Mouse (Mus musculus) limb, embryonic 13.5 days (tissue): ENCODE measurements around the gene Ift57. TPM values are rescaled to one million over a fixed set of nuclear protein-coding genes. Genes with fewer than 3 reads are reported as not detected.

Experiments used
- ATAC-seq: fragments of 200-750 bp; cut with Nextera tagmentation; 2 replicates; pipeline ENCODE4 v1.8.0; 2017; ENCODE audit warnings: low read depth, moderate number of reproducible peaks, moderate TSS enrichment; ENCODE audit not compliant: low FRiP score
- H3K27ac ChIP-seq: fragments of 300-500 bp; sonication (generic); 2 replicates; pipeline ENCODE4 v1.5.1; 2015; ENCODE audit warnings: inconsistent platforms, mild to moderate bottlenecking, moderate library complexity
- H3K27me3 ChIP-seq: fragments of 300-500 bp; sonication (generic); 2 replicates; pipeline ENCODE4 v1.6.1; 2015; ENCODE audit warnings: mild to moderate bottlenecking, inconsistent platforms
- H3K36me3 ChIP-seq: fragments of 300-500 bp; sonication (generic); 2 replicates; pipeline ENCODE4 v1.6.1; 2015; ENCODE audit warnings: inconsistent platforms, mild to moderate bottlenecking, moderate library complexity
- H3K4me1 ChIP-seq: fragments of 300-500 bp; sonication (generic); 2 replicates; pipeline ENCODE4 v1.6.1; 2015; ENCODE audit warnings: inconsistent platforms
- H3K4me2 ChIP-seq: fragments of 300-500 bp; sonication (generic); replicated peaks from 2 replicates; pipeline ENCODE4 v1.6.1; 2015; ENCODE audit warnings: inconsistent platforms, mild to moderate bottlenecking, moderate library complexity
- H3K4me3 ChIP-seq: fragments of 300-500 bp; sonication (generic); 2 replicates; pipeline ENCODE4 v1.5.1; 2015; ENCODE audit warnings: moderate library complexity, mild to moderate bottlenecking, inconsistent platforms
- H3K9ac ChIP-seq: fragments of 300-500 bp; sonication (generic); 2 replicates; pipeline ENCODE4 v1.6.1; 2015; ENCODE audit warnings: mild to moderate bottlenecking, inconsistent platforms
- H3K9me3 ChIP-seq: fragments of 300-500 bp; sonication (generic); 2 replicates; pipeline ENCODE4 v1.6.1; 2016; ENCODE audit warnings: inconsistent platforms
- WGBS: fragments of 180-500 bp; shearing (Covaris S2); methylation state at CpG from one replicate; pipeline ENCODE4 v1.1.7; 2015; 5-methylcytosine and 5-hydroxymethylcytosine counted together
- polyA plus RNA-seq: library from polyadenylated mRNA; unstranded; fragments of >200 nt; fragmentation: Nextera tagmentation; extraction: Ambion mirVana; gene quantifications from 2 replicates; pipeline ENCODE4 v1.2.1, GENCODE M21; 2015

Gene Ift57
- polyA plus RNA-seq, 1 experiment from 2014 or later, result 33.5 TPM

DNA sequence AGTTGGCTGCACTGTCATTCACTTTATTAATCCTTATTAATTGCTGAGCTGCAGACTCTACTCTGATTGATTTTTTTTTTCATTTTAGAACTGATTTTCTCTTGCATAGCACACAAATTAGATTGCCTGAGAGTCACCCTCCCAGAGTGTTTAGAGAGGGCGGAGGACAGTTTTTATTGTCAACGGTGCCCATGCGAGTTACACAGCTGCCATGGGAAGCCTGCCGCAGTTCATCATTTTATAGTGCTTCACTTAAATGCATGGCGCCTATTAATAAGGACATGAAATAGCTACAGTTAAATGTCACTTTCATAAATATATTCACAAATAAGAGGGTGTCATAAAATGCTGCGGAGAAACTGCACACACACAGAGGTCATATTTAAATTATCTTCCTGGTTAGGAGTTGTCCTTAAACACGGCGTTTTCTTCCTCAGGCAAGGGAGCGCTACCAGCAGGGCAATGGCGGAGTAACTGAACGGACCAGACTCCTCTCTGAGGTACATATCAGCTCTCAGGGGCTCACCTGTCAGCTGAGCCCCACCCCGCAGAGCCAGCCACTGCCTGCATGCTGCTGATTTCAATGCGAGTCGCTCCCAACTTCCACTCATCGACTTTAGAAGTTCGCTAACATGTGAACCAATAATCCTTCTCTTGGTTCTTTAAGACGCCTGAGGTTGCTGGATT, 61.6 kb downstream of the Ift57 start:
- Histone ChIP-seq H3K27ac (no peak overlapping the region), H3K9ac (no peak overlapping the region), H3K4me2 (no peak overlapping the region), H3K4me1 (no peaks in the 10 kb centered on the region), H3K36me3 (peaks cover 8% of the 10 kb centered on the region; the same call in 1 of the 2 replicates), H3K27me3 (no peaks in the 10 kb centered on the region), H3K4me3 (no peak overlapping the region), H3K9me3 (no peaks in the 10 kb centered on the region)
- WGBS, result 75% methylated on average over 17 of the region's 17 CpGs
- ATAC-seq, result no peak

DNA sequence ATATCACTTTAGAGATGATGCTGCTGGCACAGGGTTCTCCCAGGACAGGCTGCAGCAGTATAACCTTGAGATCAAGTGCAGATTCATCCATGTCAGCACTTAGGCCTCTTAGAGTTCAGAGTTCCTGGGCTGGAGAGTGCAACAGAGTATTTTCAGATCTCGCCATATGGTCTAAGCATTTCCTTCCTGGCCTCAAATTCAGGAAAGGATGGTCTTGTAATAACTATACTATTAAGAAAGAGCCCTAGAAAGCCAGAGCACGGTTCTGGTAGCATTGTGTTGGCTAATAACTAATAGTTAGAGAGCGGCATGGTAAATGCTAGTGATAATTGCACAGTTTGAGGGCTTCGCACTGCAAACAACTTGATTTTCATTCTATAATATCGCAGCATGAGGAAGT, 62.9 kb downstream of the Ift57 start:
- ATAC-seq, result no peak
- H3K9ac ChIP-seq, result no peak overlapping the region
- no peak overlapping the region for H3K27ac ChIP-seq
- H3K27me3 ChIP-seq, result no peaks in the 10 kb centered on the region
- 77% methylated on average over 5 of the region's 5 CpGs for WGBS
- H3K4me3 ChIP-seq, result no peak overlapping the region
- no peaks in the 10 kb centered on the region for H3K4me1 ChIP-seq
- no peak overlapping the region for H3K4me2 ChIP-seq
- peaks cover 8% of the 10 kb centered on the region; the same call in 1 of the 2 replicates for H3K36me3 ChIP-seq
- no peaks in the 10 kb centered on the region for H3K9me3 ChIP-seq

GRCm38 (mm10) chr16:49766326-49766725, 67.3 kb downstream of the Ift57 start:
- ATAC-seq, result no peak; the same call in 1 of the 2 replicates
- WGBS, result 64% methylated on average over 3 of the region's 3 CpGs
- no peak overlapping the region for H3K9ac ChIP-seq
- H3K27me3 ChIP-seq, result no peaks in the 10 kb centered on the region
- no peak overlapping the region for H3K4me2 ChIP-seq
- H3K4me3 ChIP-seq, result no peak overlapping the region
- no peaks in the 10 kb centered on the region for H3K4me1 ChIP-seq
- no peaks in the 10 kb centered on the region for H3K9me3 ChIP-seq
- H3K27ac ChIP-seq, result no peak overlapping the region
- H3K36me3 ChIP-seq, result 0 out of 2 replicates have a peak, but pooled peaks cover 8% of the 10 kb centered on the region

DNA sequence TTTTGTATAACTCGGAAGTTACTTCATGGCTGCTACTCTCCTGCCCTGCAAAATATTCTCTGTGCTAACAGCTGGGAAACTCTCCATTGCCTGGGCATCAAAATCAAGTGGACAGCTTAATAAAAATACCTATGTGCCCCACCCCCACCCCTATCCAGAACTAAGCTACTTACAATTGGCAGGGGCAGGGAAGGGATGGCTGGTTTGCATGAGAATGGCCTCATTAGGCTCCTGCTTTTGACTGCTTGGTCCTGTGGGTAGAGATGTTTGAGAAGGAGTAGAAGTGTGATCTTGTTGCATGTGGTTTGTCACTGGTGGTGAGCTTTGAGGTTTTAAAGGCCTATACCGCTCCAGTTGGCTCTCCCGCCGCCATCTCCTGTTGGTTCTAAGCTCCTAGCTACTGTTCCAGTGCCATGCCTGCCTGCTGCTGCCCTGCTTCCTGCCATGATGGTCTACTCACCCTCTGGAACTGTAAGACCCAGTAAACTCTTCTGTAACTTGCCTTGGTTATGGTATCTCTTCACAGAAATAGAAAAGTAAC, 69.5 kb downstream of the Ift57 start:
- H3K9ac ChIP-seq, result no peak overlapping the region
- H3K36me3 ChIP-seq, result 0 out of 2 replicates have a peak, but pooled peaks cover 8% of the 10 kb centered on the region
- no peaks in the 10 kb centered on the region for H3K4me1 ChIP-seq
- H3K9me3 ChIP-seq, result no peaks in the 10 kb centered on the region
- H3K27me3 ChIP-seq, result no peaks in the 10 kb centered on the region
- H3K27ac ChIP-seq, result no peak overlapping the region
- WGBS, result 87% methylated on average over 4 of the region's 4 CpGs
- no peak overlapping the region for H3K4me2 ChIP-seq
- ATAC-seq, result no peak
- no peak overlapping the region for H3K4me3 ChIP-seq

GRCm38 (mm10) chr16:49769831-49770261, 70.8 kb downstream of the Ift57 start:
- WGBS, result 83% methylated on average over 2 of the region's 2 CpGs
- no peak for ATAC-seq
- H3K27ac ChIP-seq, result no peak overlapping the region
- H3K9me3 ChIP-seq, result no peaks in the 10 kb centered on the region
- H3K4me2 ChIP-seq, result no peak overlapping the region
- no peaks in the 10 kb centered on the region for H3K27me3 ChIP-seq
- no peaks in the 10 kb centered on the region for H3K4me1 ChIP-seq
- no peak overlapping the region for H3K9ac ChIP-seq
- no peak overlapping the region for H3K4me3 ChIP-seq
- H3K36me3 ChIP-seq, result no peaks in the 10 kb centered on the region

GRCm38 (mm10) chr16:49770320-49771189, 71.5 kb downstream of the Ift57 start:
- no peak for ATAC-seq
- no peak overlapping the region for H3K9ac ChIP-seq
- H3K9me3 ChIP-seq, result no peaks in the 10 kb centered on the region
- H3K27me3 ChIP-seq, result no peaks in the 10 kb centered on the region
- 85% methylated on average over 12 of the region's 12 CpGs for WGBS
- H3K4me3 ChIP-seq, result no peak overlapping the region
- H3K4me1 ChIP-seq, result peaks cover 5% of the 10 kb centered on the region; the same call in 1 of the 2 replicates
- no peaks in the 10 kb centered on the region for H3K36me3 ChIP-seq
- no peak overlapping the region for H3K27ac ChIP-seq
- H3K4me2 ChIP-seq, result no peak overlapping the region

GRCm38 (mm10) chr16:49771609-49772396, 72.8 kb downstream of the Ift57 start:
- WGBS, result 92% methylated on average over 7 of the region's 7 CpGs
- no peak for ATAC-seq
- Histone ChIP-seq H3K9me3 (no peaks in the 10 kb centered on the region), H3K4me3 (no peak overlapping the region), H3K36me3 (no peaks in the 10 kb centered on the region), H3K4me1 (peaks cover 6% of the 10 kb centered on the region; the same call in 1 of the 2 replicates), H3K27me3 (no peaks in the 10 kb centered on the region), H3K4me2 (no peak overlapping the region), H3K9ac (no peak overlapping the region), H3K27ac (no peak overlapping the region)

GRCm38 (mm10) chr16:49772576-49772975, 73.5 kb downstream of the Ift57 start:
- Histone ChIP-seq H3K9ac (no peak overlapping the region), H3K4me3 (no peak overlapping the region), H3K4me2 (no peak overlapping the region), H3K36me3 (no peaks in the 10 kb centered on the region), H3K27me3 (no peaks in the 10 kb centered on the region), H3K4me1 (peaks cover 6% of the 10 kb centered on the region; the same call in 1 of the 2 replicates), H3K9me3 (no peaks in the 10 kb centered on the region), H3K27ac (no peak overlapping the region)
- ATAC-seq, result no peak
- WGBS, result 52% methylated on average over 1 of the region's 1 CpGs

GRCm38 (mm10) chr16:49773068-49773467, 74.0 kb downstream of the Ift57 start:
- H3K4me1 ChIP-seq, result peaks cover 6% of the 10 kb centered on the region; the same call in 1 of the 2 replicates
- H3K9me3 ChIP-seq, result no peaks in the 10 kb centered on the region
- 84% methylated on average over 1 of the region's 1 CpGs for WGBS
- no peak overlapping the region for H3K9ac ChIP-seq
- H3K27ac ChIP-seq, result no peak overlapping the region
- no peak overlapping the region for H3K4me2 ChIP-seq
- no peaks in the 10 kb centered on the region for H3K27me3 ChIP-seq
- H3K4me3 ChIP-seq, result no peak overlapping the region
- no peaks in the 10 kb centered on the region for H3K36me3 ChIP-seq
- no peak for ATAC-seq

GRCm38 (mm10) chr16:49774059-49775001, 75.3 kb downstream of the Ift57 start:
- ATAC-seq, result no peak
- peaks cover 6% of the 10 kb centered on the region; the same call in 1 of the 2 replicates for H3K4me1 ChIP-seq
- no peaks in the 10 kb centered on the region for H3K9me3 ChIP-seq
- no peak overlapping the region for H3K4me3 ChIP-seq
- H3K27me3 ChIP-seq, result no peaks in the 10 kb centered on the region
- no peak overlapping the region for H3K9ac ChIP-seq
- no peak overlapping the region for H3K27ac ChIP-seq
- WGBS, result 77% methylated on average over 18 of the region's 18 CpGs
- H3K4me2 ChIP-seq, result no peak overlapping the region
- no peaks in the 10 kb centered on the region for H3K36me3 ChIP-seq
